Mouse (Mus musculus): ENCODE data around the gene D430041D05Rik.
A peak's percentile ranks its signal among the peaks of the same experiment; 100 is the strongest.

Gene D430041D05Rik

DNA sequence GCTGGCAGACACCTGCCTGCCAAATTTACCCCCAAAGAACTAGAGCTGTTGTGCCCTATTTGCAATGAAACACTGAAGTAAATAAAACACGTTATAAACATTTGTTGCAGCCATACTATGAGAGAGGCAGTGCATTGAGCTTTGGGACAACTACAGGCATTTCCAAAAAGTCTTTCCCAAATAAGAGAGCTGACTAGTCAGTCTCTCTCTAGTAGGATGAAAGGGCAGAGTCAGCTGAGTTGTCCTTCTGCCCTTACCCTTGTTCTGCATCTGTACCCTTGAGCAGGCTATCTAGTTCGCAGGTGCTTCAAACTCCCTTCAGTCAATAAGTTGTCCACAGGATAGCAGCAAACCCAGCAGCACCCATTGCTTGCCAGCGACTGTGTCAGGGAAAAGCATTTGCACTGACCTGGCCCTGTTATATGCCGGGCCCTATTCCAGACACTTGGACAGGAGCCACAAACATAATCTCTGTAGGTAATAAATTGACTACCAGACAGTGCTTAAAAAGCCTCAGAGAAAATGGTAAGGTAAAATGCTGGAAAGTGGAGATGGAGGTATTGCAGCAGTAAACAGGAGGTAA, at the start of gene D430041D05Rik:
Gene D430041D05Rik (minus strand): TSS at position 51 of the 583 bp plus-strand sequence.
- peak; percentile 45 to 46 for DNase-seq

- no peak for DNase-seq
Observed at GRCm38 (mm10) chr2:104460021-104460420, 49.2 kb upstream of the D430041D05Rik start.

- no peak for DNase-seq
Observed at GRCm38 (mm10) chr2:104458569-104459332, 47.9 kb upstream of the D430041D05Rik start.

GRCm38 (mm10) chr2:104457106-104457505, 46.3 kb upstream of the D430041D05Rik start:
- DNase-seq: no peak

DNA sequence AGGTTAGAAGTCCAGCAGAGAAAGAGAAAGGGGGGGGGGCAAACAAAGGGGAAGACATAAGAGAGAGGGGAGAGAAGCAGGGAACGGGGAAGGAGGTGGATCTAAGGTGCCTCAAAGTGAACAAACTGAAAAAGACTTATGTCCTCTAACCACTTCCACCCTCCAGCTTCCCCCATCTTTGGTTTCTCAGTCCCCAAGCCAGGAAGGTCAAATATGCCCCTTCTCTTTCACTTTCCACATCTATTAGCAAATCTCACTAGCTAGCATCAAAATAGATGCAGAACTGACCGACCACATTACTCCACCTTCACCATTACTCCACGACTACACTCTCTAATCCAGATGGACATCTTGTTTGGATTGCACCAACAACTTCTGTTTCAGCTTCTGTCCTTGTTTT, 39.9 kb upstream of the D430041D05Rik start:
- DNase-seq: no peak

DNA sequence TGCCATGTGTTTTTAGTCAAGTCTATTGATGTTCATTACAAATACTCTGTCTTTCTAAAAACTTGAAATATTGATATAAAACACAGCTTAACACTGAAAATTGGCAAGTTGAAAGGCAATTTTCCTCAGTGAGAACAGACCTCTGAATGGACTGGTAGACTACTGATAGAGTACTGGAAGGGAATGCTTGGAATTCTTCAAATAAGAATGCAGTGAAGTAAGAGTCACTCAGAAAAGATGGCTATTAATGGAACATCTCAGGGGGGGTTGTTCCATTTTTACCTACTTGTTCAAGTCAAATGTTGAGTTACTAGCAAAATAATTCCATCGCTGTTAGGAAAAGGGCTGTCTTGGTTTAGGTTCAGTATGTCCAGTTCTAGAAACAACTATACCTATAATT, 38.4 kb upstream of the D430041D05Rik start:
- DNase-seq: no peak

GRCm38 (mm10) chr2:104448201-104448600, 37.4 kb upstream of the D430041D05Rik start:
- DNase-seq: no peak

GRCm38 (mm10) chr2:104446016-104446415, 35.2 kb upstream of the D430041D05Rik start:
- DNase-seq: no peak

DNA sequence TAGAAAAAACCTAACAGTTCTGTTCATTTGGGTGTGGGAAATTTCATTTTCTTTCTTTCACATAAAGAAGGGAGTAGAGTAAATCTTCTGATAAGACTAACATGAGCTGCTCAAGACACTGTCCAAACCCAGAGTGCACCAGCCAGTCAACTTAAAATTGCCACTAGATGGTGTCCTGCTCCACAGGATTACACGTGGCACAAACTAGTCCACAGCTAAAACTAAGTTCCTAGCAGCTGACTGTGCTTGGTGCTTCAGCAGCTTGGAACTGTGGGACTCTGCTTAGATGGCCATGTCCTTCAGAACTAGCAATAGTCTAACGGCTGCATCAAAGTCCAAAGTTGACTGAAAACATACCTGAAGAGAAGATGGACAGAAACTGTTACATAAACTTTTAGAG, 34.0 kb upstream of the D430041D05Rik start:
- peak; percentile 63 to 72 for DNase-seq

- no peak for DNase-seq
Observed at GRCm38 (mm10) chr2:104442341-104442740, 31.5 kb upstream of the D430041D05Rik start.

- no peak for DNase-seq
Observed at GRCm38 (mm10) chr2:104436226-104436625, 25.4 kb upstream of the D430041D05Rik start.

- no peak for DNase-seq
Observed at GRCm38 (mm10) chr2:104431067-104431466, 20.3 kb upstream of the D430041D05Rik start.

GRCm38 (mm10) chr2:104430566-104430965, 19.8 kb upstream of the D430041D05Rik start:
- peak; percentile 39 to 52 for DNase-seq

DNA sequence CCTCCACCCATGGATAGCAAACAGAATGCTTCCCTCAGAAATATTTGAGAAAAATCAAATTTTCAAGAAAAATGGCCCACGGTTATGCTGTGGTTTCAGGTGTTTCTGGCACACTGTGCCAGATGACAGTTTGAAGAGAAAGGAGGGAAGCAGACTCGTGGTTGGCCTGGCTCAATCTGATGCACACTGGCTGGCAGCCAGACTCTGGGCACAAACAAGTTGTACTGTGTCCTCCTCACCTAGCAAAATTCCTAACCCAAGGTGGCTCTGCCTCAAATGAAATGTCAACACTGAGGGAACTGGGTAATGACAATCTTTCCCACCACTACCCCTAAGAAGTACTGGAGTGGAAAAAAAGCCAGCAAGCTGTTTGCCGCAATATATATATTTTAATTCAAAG, 15.3 kb upstream of the D430041D05Rik start:
- DNase-seq: peak; percentile 48 to 55

- DNase-seq: peak in 1 of 2 experiments; percentile 42
Observed at GRCm38 (mm10) chr2:104422230-104422629, 11.4 kb upstream of the D430041D05Rik start.

DNA sequence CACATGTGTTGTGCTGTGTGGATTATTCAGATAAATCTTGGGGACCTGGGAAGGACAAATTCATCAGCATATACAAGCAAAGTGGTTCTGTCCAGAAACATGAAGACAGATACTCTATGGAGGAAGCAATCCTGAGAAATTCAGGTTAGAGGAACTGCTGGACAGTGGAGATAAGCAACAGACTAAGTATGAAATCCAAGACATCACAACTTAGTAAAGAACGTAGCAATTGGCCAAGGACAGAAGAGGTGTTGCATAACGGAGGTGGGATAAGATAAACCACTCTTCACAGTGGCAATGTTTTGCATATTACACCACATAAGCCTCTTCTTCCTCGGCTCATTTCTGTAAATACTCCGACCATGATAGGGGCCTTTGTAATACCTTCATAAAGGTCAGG, 10.0 kb upstream of the D430041D05Rik start:
- no peak for DNase-seq

- no peak for DNase-seq
Observed at GRCm38 (mm10) chr2:104419999-104420398, 9.2 kb upstream of the D430041D05Rik start.

DNA sequence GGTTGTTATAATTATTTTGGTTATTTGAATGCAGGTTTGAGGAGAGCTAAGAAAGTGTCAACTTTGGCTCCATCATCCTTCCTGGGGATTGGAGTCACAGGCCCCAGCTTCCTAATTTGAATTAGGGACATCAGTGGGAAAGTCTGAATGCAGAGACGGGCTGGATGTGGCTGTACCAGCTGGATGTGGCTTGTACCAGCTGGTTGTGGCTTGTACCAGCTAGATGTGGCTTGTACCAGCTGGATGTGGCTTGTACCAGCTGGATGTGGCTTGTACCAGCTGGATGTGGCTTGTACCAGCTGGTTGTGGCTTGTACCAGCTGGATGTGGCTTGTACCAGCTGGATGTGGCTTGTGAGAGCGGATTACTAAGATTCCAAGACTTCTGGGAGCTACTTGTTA, 8.6 kb upstream of the D430041D05Rik start:
- DNase-seq: no peak

DNA sequence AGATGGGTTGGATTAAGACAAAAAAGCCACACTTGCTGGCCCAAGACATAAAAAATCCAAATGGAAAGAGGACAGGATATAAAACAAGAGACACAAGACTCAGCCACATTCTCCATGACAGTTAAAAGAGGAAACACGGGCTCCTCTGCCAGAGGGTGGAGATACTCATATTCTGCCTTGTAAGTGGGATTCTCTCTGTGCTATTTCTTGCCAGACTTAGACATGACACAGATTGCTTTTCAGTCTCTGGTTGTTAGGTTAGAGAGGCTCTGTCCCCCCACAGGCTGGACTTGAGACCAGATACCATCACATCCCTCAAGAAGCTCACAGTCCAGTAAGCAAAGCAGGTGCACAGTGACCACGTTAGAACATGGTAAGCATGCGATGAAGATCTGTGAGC, 2.2 kb upstream of the D430041D05Rik start:
- DNase-seq: no peak

- no peak for DNase-seq
Observed at GRCm38 (mm10) chr2:104412496-104412895, 1.7 kb upstream of the D430041D05Rik start.

- no peak for DNase-seq
Observed at GRCm38 (mm10) chr2:104411806-104412205, 993 bp upstream of the D430041D05Rik start.

DNA sequence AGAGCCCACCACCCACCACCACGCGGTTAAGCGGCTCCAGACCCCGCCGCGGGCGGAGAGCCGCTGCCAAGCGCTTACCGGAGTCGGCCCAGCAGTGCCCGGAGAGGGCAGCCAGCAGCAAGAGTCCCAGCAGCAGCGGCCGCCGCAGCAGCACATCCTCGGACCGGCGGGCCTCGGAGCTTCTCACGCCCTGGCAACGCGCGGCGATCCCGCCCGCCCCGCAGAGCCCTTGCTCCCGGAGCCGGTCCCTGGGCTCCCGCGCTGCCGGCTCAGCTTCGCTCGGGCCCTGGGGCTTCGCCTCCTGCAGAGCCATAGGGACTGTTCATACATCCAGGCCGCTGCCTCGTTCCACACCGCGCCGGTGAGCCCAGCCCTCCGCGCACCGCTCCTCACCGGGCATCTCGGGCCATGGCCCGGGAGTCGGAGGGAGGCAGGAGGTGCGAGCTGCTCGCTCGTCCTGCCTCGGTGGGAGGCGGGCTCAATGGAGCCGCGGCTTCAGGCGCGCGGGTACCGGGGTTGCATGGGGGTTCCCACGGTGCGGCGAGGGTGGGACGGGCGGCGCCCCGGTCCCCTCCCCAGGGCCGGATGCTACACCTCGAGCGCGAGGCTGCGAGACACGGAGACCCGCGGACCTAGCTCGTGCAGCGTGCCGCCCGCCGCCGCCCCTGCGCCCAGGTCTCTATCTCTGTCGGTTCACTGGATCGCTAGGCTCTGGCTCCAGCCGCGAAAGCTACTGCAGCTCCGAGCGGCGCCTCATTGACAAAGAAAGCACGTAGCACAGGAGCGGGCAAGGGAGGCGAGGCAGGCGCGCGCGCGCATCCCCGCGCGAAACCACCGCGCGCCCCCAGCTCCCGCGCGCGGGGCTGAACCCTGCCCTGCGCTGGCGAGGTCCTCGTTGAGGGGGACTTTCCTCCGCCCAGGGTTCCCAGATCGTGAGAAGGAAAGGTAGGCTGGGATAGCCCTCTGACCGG, 677 bp downstream of the D430041D05Rik start:
- DNase-seq: peak; percentile 62 to 80

GRCm38 (mm10) chr2:104408351-104408750, 2.5 kb downstream of the D430041D05Rik start:
- peak in 1 of 2 experiments; percentile 28 for DNase-seq
